Mouse (Mus musculus): ENCODE results near the gene Fgg. TPM values are rescaled to one million over a fixed set of nuclear protein-coding genes. Genes with fewer than 3 reads are reported as not detected.

The Fgg gene
- not detected for polyA plus RNA-seq (2017; shearing (Covaris generic))

GRCm38 (mm10) chr3:83007557-83007956 is at the start of gene Fgg:
Fgg (plus strand) TSS chr3:83007724.

GRCm38 (mm10) chr3:83025475-83026301 is 18.2 kb downstream of the Fgg start, which contains the start of gene Fga:
Fga (plus strand) TSS chr3:83026076.

GRCm38 (mm10) chr3:83049680-83050079 is 42.2 kb downstream of the Fgg start, which contains the start of gene Fgb:
Fgb (minus strand) TSS chr3:83049863.

GRCm38 (mm10) chr3:83055281-83056038 is 47.9 kb downstream of the Fgg start, which contains the start of gene Plrg1:
Plrg1 (plus strand) TSS chr3:83055522.

Other genes starting within 250 kb of the Fgg start
- not detected for gene Rbm46, start 131.2 kb upstream of the Fgg start, polyA plus RNA-seq (2017; shearing (Covaris generic))
- gene Lrat, start 103.8 kb upstream of the Fgg start, polyA plus RNA-seq (2017; shearing (Covaris generic)) = not detected
- not detected for gene Fga, start 18.4 kb downstream of the Fgg start, polyA plus RNA-seq (2017; shearing (Covaris generic))
- not detected for gene Fgb, start 42.1 kb downstream of the Fgg start, polyA plus RNA-seq (2017; shearing (Covaris generic))
- 76.0 TPM for gene Plrg1, start 47.8 kb downstream of the Fgg start, polyA plus RNA-seq (2017; shearing (Covaris generic))
- 0.09 TPM for gene Dchs2, start 120.2 kb downstream of the Fgg start, polyA plus RNA-seq (2017; shearing (Covaris generic))